Mouse (Mus musculus): ENCODE measurements around the gene Mrps17. TPM values are rescaled to one million over a fixed set of nuclear protein-coding genes. Genes with fewer than 3 reads are reported as not detected.

Gene Mrps17
- polyA plus RNA-seq, 1 experiment from 2014 or later = 170 TPM

GRCm38 (mm10) chr5:129729286-129729685, 14.0 kb downstream of the Mrps17 start:
- ATAC-seq = no peak
- no peak overlapping the region for H3K4me3 ChIP-seq (ENCODE audit: low read depth, low read length)
- 66% methylated on average over 11 of the region's 11 CpGs for WGBS
- H3K9ac ChIP-seq (ENCODE audit: low read depth, low read length) = no peak overlapping the region
- no peaks in the 10 kb centered on the region for H3K36me3 ChIP-seq (ENCODE audit: control insufficient read depth, insufficient read depth, low read length)
- H3K4me2 ChIP-seq (ENCODE audit: low read length) = no peak overlapping the region
- H3K4me1 ChIP-seq (ENCODE audit: control insufficient read depth, insufficient read depth, low read length) = peaks cover 16% of the 10 kb centered on the region
- H3K9me3 ChIP-seq (replicated peaks; ENCODE audit: control insufficient read depth, low read length, poor library complexity, severe bottlenecking) = no peaks in the 10 kb centered on the region
- no peak overlapping the region for H3K27ac ChIP-seq (ENCODE audit: low read length)
- no peaks in the 10 kb centered on the region for H3K27me3 ChIP-seq (ENCODE audit: control insufficient read depth, insufficient read depth, low read depth, low read length)

- Histone ChIP-seq H3K4me3 (ENCODE audit: low read depth, low read length) (no peak overlapping the region), H3K27ac (ENCODE audit: low read length) (no peak overlapping the region), H3K4me1 (ENCODE audit: control insufficient read depth, insufficient read depth, low read length) (peaks cover 16% of the 10 kb centered on the region), H3K36me3 (ENCODE audit: control insufficient read depth, insufficient read depth, low read length) (no peaks in the 10 kb centered on the region), H3K9me3 (replicated peaks; ENCODE audit: control insufficient read depth, low read length, poor library complexity, severe bottlenecking) (no peaks in the 10 kb centered on the region), H3K27me3 (ENCODE audit: control insufficient read depth, insufficient read depth, low read depth, low read length) (no peaks in the 10 kb centered on the region), H3K9ac (ENCODE audit: low read depth, low read length) (no peak overlapping the region), H3K4me2 (ENCODE audit: low read length) (no peak overlapping the region)
- ATAC-seq = no peak
- WGBS = 81% methylated on average over 11 of the region's 11 CpGs
Observed at GRCm38 (mm10) chr5:129730344-129730743, 15.0 kb downstream of the Mrps17 start.

- ATAC-seq = no peak
- no peaks in the 10 kb centered on the region for H3K9me3 ChIP-seq (replicated peaks; ENCODE audit: control insufficient read depth, low read length, poor library complexity, severe bottlenecking)
- no peaks in the 10 kb centered on the region for H3K36me3 ChIP-seq (ENCODE audit: control insufficient read depth, insufficient read depth, low read length)
- H3K9ac ChIP-seq (ENCODE audit: low read depth, low read length) = no peak overlapping the region
- no peak overlapping the region for H3K27ac ChIP-seq (ENCODE audit: low read length)
- H3K27me3 ChIP-seq (ENCODE audit: control insufficient read depth, insufficient read depth, low read depth, low read length) = no peaks in the 10 kb centered on the region
- H3K4me3 ChIP-seq (ENCODE audit: low read depth, low read length) = no peak overlapping the region
- H3K4me1 ChIP-seq (ENCODE audit: control insufficient read depth, insufficient read depth, low read length) = peaks cover 15% of the 10 kb centered on the region
- WGBS = 86% methylated on average over 5 of the region's 5 CpGs
- H3K4me2 ChIP-seq (ENCODE audit: low read length) = no peak overlapping the region
Observed at GRCm38 (mm10) chr5:129731021-129731420, 15.7 kb downstream of the Mrps17 start.

GRCm38 (mm10) chr5:129740976-129741375, 25.7 kb downstream of the Mrps17 start:
- Histone ChIP-seq H3K36me3 (ENCODE audit: control insufficient read depth, insufficient read depth, low read length) (peaks cover 16% of the 10 kb centered on the region), H3K4me2 (ENCODE audit: low read length) (no peak overlapping the region), H3K27me3 (ENCODE audit: control insufficient read depth, insufficient read depth, low read depth, low read length) (no peaks in the 10 kb centered on the region), H3K9me3 (replicated peaks; ENCODE audit: control insufficient read depth, low read length, poor library complexity, severe bottlenecking) (no peaks in the 10 kb centered on the region), H3K9ac (ENCODE audit: low read depth, low read length) (no peak overlapping the region), H3K4me1 (ENCODE audit: control insufficient read depth, insufficient read depth, low read length) (no peaks in the 10 kb centered on the region), H3K27ac (ENCODE audit: low read length) (no peak overlapping the region), H3K4me3 (ENCODE audit: low read depth, low read length) (no peak overlapping the region)
- no peak for ATAC-seq
- 100% methylated on average over 1 of the region's 1 CpGs for WGBS

- Histone ChIP-seq H3K4me2 (ENCODE audit: low read length) (no peak overlapping the region), H3K9me3 (replicated peaks; ENCODE audit: control insufficient read depth, low read length, poor library complexity, severe bottlenecking) (no peaks in the 10 kb centered on the region), H3K27me3 (ENCODE audit: control insufficient read depth, insufficient read depth, low read depth, low read length) (no peaks in the 10 kb centered on the region), H3K36me3 (ENCODE audit: control insufficient read depth, insufficient read depth, low read length) (peaks cover 28% of the 10 kb centered on the region), H3K9ac (ENCODE audit: low read depth, low read length) (no peak overlapping the region), H3K4me3 (ENCODE audit: low read depth, low read length) (no peak overlapping the region), H3K27ac (ENCODE audit: low read length) (no peak overlapping the region), H3K4me1 (ENCODE audit: control insufficient read depth, insufficient read depth, low read length) (no peaks in the 10 kb centered on the region)
- ATAC-seq = no peak
- 89% methylated on average over 7 of the region's 7 CpGs for WGBS
Observed at GRCm38 (mm10) chr5:129742903-129743488, 27.7 kb downstream of the Mrps17 start.

- Histone ChIP-seq H3K4me1 (ENCODE audit: control insufficient read depth, insufficient read depth, low read length) (no peaks in the 10 kb centered on the region), H3K4me2 (ENCODE audit: low read length) (no peak overlapping the region), H3K4me3 (ENCODE audit: low read depth, low read length) (no peak overlapping the region), H3K27ac (ENCODE audit: low read length) (no peak overlapping the region), H3K36me3 (ENCODE audit: control insufficient read depth, insufficient read depth, low read length) (peaks cover 28% of the 10 kb centered on the region), H3K9ac (ENCODE audit: low read depth, low read length) (no peak overlapping the region), H3K9me3 (replicated peaks; ENCODE audit: control insufficient read depth, low read length, poor library complexity, severe bottlenecking) (no peaks in the 10 kb centered on the region), H3K27me3 (ENCODE audit: control insufficient read depth, insufficient read depth, low read depth, low read length) (no peaks in the 10 kb centered on the region)
- no peak for ATAC-seq
- WGBS = 81% methylated on average over 6 of the region's 6 CpGs
Observed at GRCm38 (mm10) chr5:129744050-129744449, 28.8 kb downstream of the Mrps17 start.

- no peaks in the 10 kb centered on the region for H3K4me1 ChIP-seq (ENCODE audit: control insufficient read depth, insufficient read depth, low read length)
- no peak for ATAC-seq
- no peaks in the 10 kb centered on the region for H3K9me3 ChIP-seq (replicated peaks; ENCODE audit: control insufficient read depth, low read length, poor library complexity, severe bottlenecking)
- WGBS = 96% methylated on average over 20 of the region's 20 CpGs
- no peak overlapping the region for H3K9ac ChIP-seq (ENCODE audit: low read depth, low read length)
- no peak overlapping the region for H3K27ac ChIP-seq (ENCODE audit: low read length)
- H3K4me3 ChIP-seq (ENCODE audit: low read depth, low read length) = no peak overlapping the region
- H3K4me2 ChIP-seq (ENCODE audit: low read length) = no peak overlapping the region
- H3K36me3 ChIP-seq (ENCODE audit: control insufficient read depth, insufficient read depth, low read length) = peaks cover 8% of the 10 kb centered on the region
- H3K27me3 ChIP-seq (ENCODE audit: control insufficient read depth, insufficient read depth, low read depth, low read length) = no peaks in the 10 kb centered on the region
Observed at GRCm38 (mm10) chr5:129756886-129757285, 41.6 kb downstream of the Mrps17 start.

- peaks cover 3% of the 10 kb centered on the region for H3K36me3 ChIP-seq (ENCODE audit: control insufficient read depth, insufficient read depth, low read length)
- no peak overlapping the region for H3K9ac ChIP-seq (ENCODE audit: low read depth, low read length)
- H3K27me3 ChIP-seq (ENCODE audit: control insufficient read depth, insufficient read depth, low read depth, low read length) = no peaks in the 10 kb centered on the region
- 89% methylated on average over 13 of the region's 13 CpGs for WGBS
- H3K4me2 ChIP-seq (ENCODE audit: low read length) = no peak overlapping the region
- no peaks in the 10 kb centered on the region for H3K9me3 ChIP-seq (replicated peaks; ENCODE audit: control insufficient read depth, low read length, poor library complexity, severe bottlenecking)
- ATAC-seq = no peak
- no peak overlapping the region for H3K4me3 ChIP-seq (ENCODE audit: low read depth, low read length)
- no peak overlapping the region for H3K27ac ChIP-seq (ENCODE audit: low read length)
- H3K4me1 ChIP-seq (ENCODE audit: control insufficient read depth, insufficient read depth, low read length) = no peaks in the 10 kb centered on the region
Observed at GRCm38 (mm10) chr5:129759929-129760480, 44.7 kb downstream of the Mrps17 start.

GRCm38 (mm10) chr5:129761865-129762540, 46.7 kb downstream of the Mrps17 start:
- WGBS = 55% methylated on average over 18 of the region's 18 CpGs
- no peaks in the 10 kb centered on the region for H3K9me3 ChIP-seq (replicated peaks; ENCODE audit: control insufficient read depth, low read length, poor library complexity, severe bottlenecking)
- H3K36me3 ChIP-seq (ENCODE audit: control insufficient read depth, insufficient read depth, low read length) = peaks cover 3% of the 10 kb centered on the region
- H3K4me1 ChIP-seq (ENCODE audit: control insufficient read depth, insufficient read depth, low read length) = no peaks in the 10 kb centered on the region
- no peak overlapping the region for H3K4me3 ChIP-seq (ENCODE audit: low read depth, low read length)
- H3K27me3 ChIP-seq (ENCODE audit: control insufficient read depth, insufficient read depth, low read depth, low read length) = no peaks in the 10 kb centered on the region
- no peak overlapping the region; the same call in 1 of the 2 replicates for H3K9ac ChIP-seq (ENCODE audit: low read depth, low read length)
- peak; percentile 88 for ATAC-seq
- no peak overlapping the region for H3K4me2 ChIP-seq (ENCODE audit: low read length)
- peak overlapping the region; percentile 60 for H3K27ac ChIP-seq (ENCODE audit: low read length)
